ENCODE assay signal across 20 mouse cellular contexts in genomic region chr12:103735101-103735500, GRCm38 (mm10). TPM values are rescaled to one million over a fixed set of nuclear protein-coding genes. Genes with fewer than 3 reads are reported as not detected.
"Had no signal": no experiment of that assay in that cellular context is flagged by ENCODE, and none has a peak within 500 bp of the region (broad histone marks: within the 10 kb centered on the region; RNA-seq: fewer than 3 reads in every experiment).

No protein-coding gene starts in this region.

RNA-seq across cellular contexts. Expression of gene Serpina1d, which starts 38.3 kb away (rescaled TPM):
- total RNA-seq: layer of hippocampus, adult 2 months; layer of hippocampus, postnatal 25 days; left cerebral cortex, postnatal 25 days; monocyte, adult 5-6 weeks; neutrophil, adult 5-6 weeks had no signal
- polyA plus RNA-seq: kidney, embryonic 14.5 days; limb, embryonic 10.5 days; limb, embryonic 13.5 days; midbrain, embryonic 10.5 days; midbrain, embryonic 13.5 days; midbrain, embryonic 16.5 days; neural tube, embryonic 13.5 days; thymus, postnatal 0 days had no signal

RNA-seq across cellular contexts. Expression of gene Serpina1f, which starts 39.8 kb away (rescaled TPM):
- total RNA-seq: layer of hippocampus, adult 2 months; layer of hippocampus, postnatal 25 days; left cerebral cortex, adult 18-20 months; left cerebral cortex, postnatal 25 days; monocyte, adult 5-6 weeks; neutrophil, adult 5-6 weeks had no signal
- polyA plus RNA-seq: kidney, embryonic 14.5 days; limb, embryonic 10.5 days; limb, embryonic 13.5 days; lung, embryonic 15.5 days; midbrain, embryonic 10.5 days; midbrain, embryonic 13.5 days; midbrain, embryonic 16.5 days; myocyte; neural tube, embryonic 13.5 days; stomach, embryonic 15.5 days; thymus, postnatal 0 days had no signal

RNA-seq across cellular contexts. Expression of gene Serpina16, which starts 59.2 kb away (rescaled TPM):
- total RNA-seq: layer of hippocampus, adult 2 months; layer of hippocampus, postnatal 25 days; left cerebral cortex, adult 18-20 months; left cerebral cortex, postnatal 25 days; monocyte, adult 5-6 weeks; neutrophil, adult 5-6 weeks had no signal
- polyA plus RNA-seq: intestine, postnatal 0 days; kidney, adult 2 months; kidney, embryonic 14.5 days; kidney, postnatal 0 days; limb, embryonic 10.5 days; limb, embryonic 13.5 days; lung, embryonic 15.5 days; midbrain, embryonic 10.5 days; midbrain, embryonic 13.5 days; midbrain, embryonic 16.5 days; myocyte; neural tube, embryonic 13.5 days; thymus, postnatal 0 days had no signal
